Mouse (Mus musculus) adrenal gland (tissue): ENCODE results near the gene Lbr.

ENCODE experiments used
- intact Hi-C: fragments of 180-260 bp; cut with DNase I; formaldehyde crosslinking; loops from one replicate; pipeline ENCODE4 v1.15.1; 2025
- long read RNA-seq, 2 experiments: library from polyadenylated mRNA; unstranded; transcript quantifications; one replicate each; pipeline ENCODE4 v2.0.0; 2020; ENCODE audit warnings: borderline replicate concordance in 1 of 2; ENCODE audit not compliant: insufficient replicate concordance in 1 of 2

Lbr gene
- long read RNA-seq, experiment 1, transcript Lbr-201 (14 exons, 3,510 nt) = major isoform, 6 of 10 reads
- long read RNA-seq, experiment 1, partial matches to known transcripts = 4 of 10 reads
- long read RNA-seq, experiment 1, other reads (novel, unspliced or antisense) = 0 of 10 reads
- long read RNA-seq, experiment 2, partial matches to known transcripts = 3 of 6 reads
- long read RNA-seq, experiment 2, other reads (novel, unspliced or antisense) = 1 of 6 reads

GRCm38 (mm10) chr1:181842781-181843180, at the start of gene Lbr:
Lbr (minus strand) TSS chr1:181843046.
- intact Hi-C loops = no loop called here

- intact Hi-C loops = loop anchor here (2.0 kb wide), 1 partner anchor 251 kb away; no protein-coding TSS in a partner anchor
Observed at GRCm38 (mm10) chr1:181889670-181890069, 46.8 kb upstream of the Lbr start.

- intact Hi-C loops = loop anchor here (1.0 to 2.0 kb wide), 2 partner anchors 226 to 252 kb away; no protein-coding TSS in a partner anchor
Observed at GRCm38 (mm10) chr1:181888801-181889200, 46.0 kb upstream of the Lbr start.

- intact Hi-C loops = loop anchor here (5.0 kb wide), 1 partner anchor 154 kb away; no protein-coding TSS in a partner anchor
Observed at GRCm38 (mm10) chr1:181881532-181881931, 38.7 kb upstream of the Lbr start.

GRCm38 (mm10) chr1:181880752-181881325, 38.0 kb upstream of the Lbr start:
- intact Hi-C loops = loop anchor here (5.0 kb wide), 1 partner anchor 154 kb away; no protein-coding TSS in a partner anchor

GRCm38 (mm10) chr1:181878436-181878835, 35.6 kb upstream of the Lbr start:
- intact Hi-C loops = loop anchor here (5.0 kb wide), 1 partner anchor 51 kb away; no protein-coding TSS in a partner anchor

- intact Hi-C loops = loop anchor here (5.0 kb wide), 1 partner anchor 50 kb away; no protein-coding TSS in a partner anchor
Observed at GRCm38 (mm10) chr1:181877088-181877487, 34.2 kb upstream of the Lbr start.

- intact Hi-C loops = loop anchor here (5.0 kb wide), 1 partner anchor 49 kb away; no protein-coding TSS in a partner anchor
Observed at GRCm38 (mm10) chr1:181876656-181877055, 33.8 kb upstream of the Lbr start.

- intact Hi-C loops = no loop called here
Observed at GRCm38 (mm10) chr1:181873086-181873920, 30.5 kb upstream of the Lbr start.

GRCm38 (mm10) chr1:181872639-181873038, 29.8 kb upstream of the Lbr start:
- intact Hi-C loops = no loop called here

- intact Hi-C loops = no loop called here
Observed at GRCm38 (mm10) chr1:181866429-181867280, 23.8 kb upstream of the Lbr start.

GRCm38 (mm10) chr1:181865863-181866216, 23.0 kb upstream of the Lbr start:
- intact Hi-C loops = no loop called here

GRCm38 (mm10) chr1:181864971-181865862, 22.4 kb upstream of the Lbr start:
- intact Hi-C loops = no loop called here

- intact Hi-C loops = no loop called here
Observed at GRCm38 (mm10) chr1:181863431-181863830, 20.6 kb upstream of the Lbr start.

- intact Hi-C loops = no loop called here
Observed at GRCm38 (mm10) chr1:181862676-181863374, 20.0 kb upstream of the Lbr start.

GRCm38 (mm10) chr1:181861181-181861902, 18.5 kb upstream of the Lbr start:
- intact Hi-C loops = no loop called here

- intact Hi-C loops = no loop called here
Observed at GRCm38 (mm10) chr1:181860659-181861058, 17.8 kb upstream of the Lbr start.

GRCm38 (mm10) chr1:181856329-181856728, 13.5 kb upstream of the Lbr start:
- intact Hi-C loops = no loop called here

GRCm38 (mm10) chr1:181854829-181855228, 12.0 kb upstream of the Lbr start:
- intact Hi-C loops = no loop called here
